Mouse (Mus musculus) bone marrow macrophage, adult 2 months (primary cell): ENCODE measurements around the gene Prpf6.

Source experiments
- CTCF ChIP-seq: IDR thresholded peaks from 2 replicates; pipeline ENCODE4 v1.5.1; 2012; ENCODE audit warnings: low read depth, mild to moderate bottlenecking, low read length, moderate library complexity
- POLR2A ChIP-seq: IDR thresholded peaks from 2 replicates; pipeline ENCODE4 v1.6.1; 2012; ENCODE audit warnings: mild to moderate bottlenecking, low read depth, low read length, borderline replicate concordance

DNA sequence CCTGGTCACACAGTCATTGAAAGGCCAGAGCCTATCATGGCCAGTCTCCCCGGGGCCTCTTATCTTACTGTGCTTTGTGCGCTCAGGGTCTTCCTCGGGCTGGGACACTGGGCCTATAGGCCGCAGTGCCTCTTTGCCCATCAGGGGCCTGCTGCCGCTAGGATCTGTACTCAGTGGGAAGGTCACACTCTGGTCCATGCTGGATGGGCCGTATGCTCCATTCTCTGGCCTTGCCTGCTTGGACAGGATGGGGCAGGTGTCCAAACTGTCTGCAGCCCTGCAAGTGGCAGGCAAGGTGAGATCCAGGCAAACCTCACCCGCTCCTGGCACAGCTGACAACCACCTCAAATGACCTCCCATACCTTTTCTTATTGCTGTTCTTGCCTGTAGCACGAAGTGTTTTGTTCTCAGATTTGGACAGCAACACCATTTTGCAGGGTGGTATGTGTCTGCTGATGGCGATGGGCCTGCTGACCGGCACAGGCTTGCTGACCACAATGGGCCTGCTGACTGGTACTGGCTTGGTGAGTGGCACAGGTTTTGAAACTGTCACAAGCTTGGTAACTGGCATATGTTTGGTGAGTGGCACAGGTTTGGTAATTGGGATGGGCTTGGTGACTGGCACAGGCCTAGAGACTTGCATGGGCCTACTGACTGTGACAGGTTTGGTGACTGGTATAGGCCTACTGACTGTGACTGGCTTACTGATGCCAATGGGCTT is 2.5 kb upstream of the Prpf6 start:
- TF ChIP-seq POLR2A (no peak), CTCF (no peak)
